Mouse (Mus musculus) kidney, adult 2 months (tissue): ENCODE data around the gene Bzw1. TPM values are rescaled to one million over a fixed set of nuclear protein-coding genes. Genes with fewer than 3 reads are reported as not detected.

Experiments
- DNase-seq: peaks from one replicate; pipeline ENCODE4 v3.0.0; 2021
- H3K27ac ChIP-seq: fragments of 200-500 bp; 2 replicates; pipeline ENCODE4 v1.5.1; 2012; ENCODE audit warnings: low read depth, low read length, control low read depth, inconsistent platforms; ENCODE audit not compliant: insufficient read depth
- H3K27me3 ChIP-seq: fragments of 200-500 bp; replicated peaks from 2 replicates; pipeline ENCODE4 v1.6.1; 2012; ENCODE audit warnings: mild to moderate bottlenecking, moderate library complexity, low read length, inconsistent platforms; ENCODE audit not compliant: control insufficient read depth, insufficient read depth
- H3K36me3 ChIP-seq: fragments of 200-500 bp; 2 replicates; pipeline ENCODE4 v1.6.1; 2012; ENCODE audit warnings: mild to moderate bottlenecking, moderate library complexity, low read length, inconsistent platforms; ENCODE audit not compliant: control insufficient read depth, insufficient read depth
- H3K4me1 ChIP-seq: fragments of 200-500 bp; 2 replicates; pipeline ENCODE4 v1.6.1; 2011; ENCODE audit warnings: low read length; ENCODE audit not compliant: control insufficient read depth, insufficient read depth
- H3K4me3 ChIP-seq: fragments of 200-500 bp; 2 replicates; pipeline ENCODE4 v1.5.1; 2011; ENCODE audit warnings: mild to moderate bottlenecking, low read depth, low read length, control low read depth; ENCODE audit not compliant: insufficient read depth
- CTCF ChIP-seq: fragments of 200-500 bp; conservative IDR thresholded peaks from 2 replicates; pipeline ENCODE4 v1.5.1; 2011; ENCODE audit warnings: low read depth, mild to moderate bottlenecking, control low read depth, low read length, moderate library complexity, mixed read lengths; ENCODE audit not compliant: insufficient read depth, insufficient read length
- POLR2A ChIP-seq: fragments of 200-500 bp; IDR thresholded peaks from one replicate; pipeline ENCODE4 v1.6.1; 2011; ENCODE audit warnings: low read depth, low read length, control low read depth
- WGBS: fragments of 180-500 bp; shearing (Covaris S2); methylation state at CpG from one replicate; pipeline ENCODE4 v1.1.7; 2018; 5-methylcytosine and 5-hydroxymethylcytosine counted together
- polyA plus RNA-seq: library from polyadenylated mRNA; depleted of rRNA; stranded (reverse); fragments of >200 nt; gene quantifications from 2 replicates; pipeline ENCODE4 v1.2.3, GENCODE M21; 2012; rRNA removed

Gene Bzw1
- polyA plus RNA-seq = 24.8 and 32.2 TPM in 2 replicates

DNA sequence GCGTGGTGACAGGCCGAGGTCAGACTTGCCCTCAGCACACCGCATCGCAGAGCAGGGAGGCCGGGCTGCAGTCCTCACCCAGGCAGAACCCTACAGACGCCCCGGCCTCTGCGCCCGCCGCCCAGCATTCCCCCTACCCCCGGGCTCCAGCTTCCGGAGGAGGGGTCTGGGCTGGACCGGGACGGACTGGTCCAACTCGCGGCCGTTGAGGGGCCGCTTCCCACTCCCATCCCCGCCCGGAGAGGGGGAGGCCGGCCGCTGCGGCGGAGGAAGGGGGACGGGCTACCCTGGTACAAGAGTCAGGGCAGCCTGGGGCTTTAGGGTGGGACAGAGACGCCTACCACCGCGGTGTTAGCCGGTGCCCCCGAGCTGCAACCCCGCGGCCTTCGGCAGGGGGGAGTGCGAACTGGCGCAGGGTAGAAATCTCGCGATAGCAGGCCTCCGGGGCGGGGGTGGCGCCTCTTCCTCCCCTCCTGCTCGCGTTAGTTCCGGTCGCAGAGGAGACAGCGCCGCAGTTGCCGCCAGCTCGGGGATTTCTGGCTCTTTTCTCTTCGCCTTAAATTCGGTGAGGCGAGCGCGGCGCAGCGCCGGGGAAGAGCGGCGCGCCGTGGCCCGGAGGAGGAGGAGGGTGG is at the start of gene Bzw1:
TSS of gene Bzw1 (plus strand) at position 247 of the 632 bp plus-strand sequence.
- H3K36me3 ChIP-seq = peaks cover under 1% of the 10 kb centered on the region
- H3K4me1 ChIP-seq = peaks cover 3% of the 10 kb centered on the region; the same call in 1 of the 2 replicates
- TF ChIP-seq CTCF (no peak), POLR2A (peak; percentile 61)
- 1% methylated on average over 61 of the region's 61 CpGs for WGBS
- peak within 1 kb of the TSS; percentile 97 for H3K4me3 ChIP-seq
- H3K27ac ChIP-seq = peak within 1 kb of the TSS; percentile 100
- peak; percentile 95 for DNase-seq
- no peaks in the 10 kb centered on the region for H3K27me3 ChIP-seq

DNA sequence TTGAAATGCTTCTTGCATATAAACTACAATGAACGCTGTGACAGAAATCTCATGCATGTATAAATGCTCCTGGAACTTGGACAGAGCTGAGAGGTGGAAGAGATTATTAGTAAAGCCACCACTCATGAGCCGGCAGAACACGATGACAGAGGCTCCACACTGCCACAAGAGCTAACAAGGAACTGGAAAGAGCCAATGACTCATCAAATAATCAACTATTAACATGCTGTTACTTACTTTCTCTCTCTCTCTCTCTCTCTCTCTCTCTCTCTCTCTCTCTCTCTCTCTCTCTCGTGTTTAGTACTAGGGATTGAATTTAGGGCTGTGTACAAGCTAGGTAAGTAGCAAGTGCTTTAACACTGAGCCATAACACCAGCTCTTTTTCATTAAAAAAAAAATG is 48.8 kb upstream of the Bzw1 start:
- Histone ChIP-seq H3K27ac (no peak overlapping the region), H3K4me1 (peaks cover 9% of the 10 kb centered on the region; the same call in 1 of the 2 replicates), H3K27me3 (no peaks in the 10 kb centered on the region), H3K36me3 (no peaks in the 10 kb centered on the region), H3K4me3 (no peak overlapping the region)
- WGBS = 64% methylated on average over 4 of the region's 4 CpGs
- DNase-seq = no peak
- TF ChIP-seq CTCF (no peak), POLR2A (no peak)

- Histone ChIP-seq H3K27ac (no peak overlapping the region), H3K27me3 (no peaks in the 10 kb centered on the region), H3K4me1 (peaks cover 9% of the 10 kb centered on the region; the same call in 1 of the 2 replicates), H3K36me3 (no peaks in the 10 kb centered on the region), H3K4me3 (no peak overlapping the region)
- 85% methylated on average over 5 of the region's 5 CpGs for WGBS
- TF ChIP-seq POLR2A (no peak), CTCF (no peak)
- no peak for DNase-seq
Observed at GRCm38 (mm10) chr1:58344570-58344969, 48.1 kb upstream of the Bzw1 start.

- no peak overlapping the region for H3K27ac ChIP-seq
- H3K27me3 ChIP-seq = no peaks in the 10 kb centered on the region
- no peaks in the 10 kb centered on the region for H3K36me3 ChIP-seq
- H3K4me1 ChIP-seq = peaks cover 8% of the 10 kb centered on the region; the same call in 1 of the 2 replicates
- H3K4me3 ChIP-seq = no peak overlapping the region
- 88% methylated on average over 14 of the region's 14 CpGs for WGBS
- no peak for DNase-seq
- TF ChIP-seq CTCF (no peak), POLR2A (no peak)
Observed at GRCm38 (mm10) chr1:58346159-58346558, 46.5 kb upstream of the Bzw1 start.

DNA sequence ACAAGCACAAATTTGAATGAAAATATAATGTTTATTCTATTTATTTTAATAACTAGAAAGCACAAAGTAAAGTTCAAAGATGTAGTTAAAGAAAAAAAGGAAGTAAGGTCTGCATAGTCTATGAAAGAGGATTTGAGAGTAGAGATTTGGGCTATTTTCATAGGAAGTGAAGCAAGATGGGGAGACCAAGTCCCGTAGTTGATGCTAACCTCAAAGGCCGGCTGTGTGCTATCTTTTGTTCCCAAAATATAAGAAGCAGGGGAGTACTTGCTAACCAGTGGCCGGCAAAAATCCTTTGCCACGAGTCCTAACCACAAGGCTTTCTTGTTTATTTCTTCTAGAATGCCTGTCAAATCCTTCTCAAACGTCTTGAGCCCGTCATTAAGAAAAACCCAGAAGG is 44.0 kb upstream of the Bzw1 start:
- H3K27ac ChIP-seq = no peak overlapping the region
- H3K4me1 ChIP-seq = peaks cover 2% of the 10 kb centered on the region; the same call in 1 of the 2 replicates
- no peaks in the 10 kb centered on the region for H3K27me3 ChIP-seq
- H3K36me3 ChIP-seq = no peaks in the 10 kb centered on the region
- DNase-seq = no peak
- TF ChIP-seq CTCF (no peak), POLR2A (no peak)
- no peak overlapping the region for H3K4me3 ChIP-seq
- 84% methylated on average over 6 of the region's 6 CpGs for WGBS

GRCm38 (mm10) chr1:58353238-58353893 is 39.3 kb upstream of the Bzw1 start:
- H3K27ac ChIP-seq = peak overlapping the region; percentile 87
- DNase-seq = peak; percentile 93
- 26% methylated on average over 4 of the region's 4 CpGs for WGBS

More at GRCm38 (mm10) chr1:58353238-58353893, 39.3 kb upstream of the Bzw1 start:
- H3K27me3 ChIP-seq = no peaks in the 10 kb centered on the region
- TF ChIP-seq CTCF = no peak
- no peak for TF ChIP-seq POLR2A
- H3K4me1 ChIP-seq = peaks cover 2% of the 10 kb centered on the region; the same call in 1 of the 2 replicates
- H3K4me3 ChIP-seq = no peak overlapping the region
- no peaks in the 10 kb centered on the region for H3K36me3 ChIP-seq
